ENCODE assay signal across 18 mouse cellular contexts in the genomic region with DNA sequence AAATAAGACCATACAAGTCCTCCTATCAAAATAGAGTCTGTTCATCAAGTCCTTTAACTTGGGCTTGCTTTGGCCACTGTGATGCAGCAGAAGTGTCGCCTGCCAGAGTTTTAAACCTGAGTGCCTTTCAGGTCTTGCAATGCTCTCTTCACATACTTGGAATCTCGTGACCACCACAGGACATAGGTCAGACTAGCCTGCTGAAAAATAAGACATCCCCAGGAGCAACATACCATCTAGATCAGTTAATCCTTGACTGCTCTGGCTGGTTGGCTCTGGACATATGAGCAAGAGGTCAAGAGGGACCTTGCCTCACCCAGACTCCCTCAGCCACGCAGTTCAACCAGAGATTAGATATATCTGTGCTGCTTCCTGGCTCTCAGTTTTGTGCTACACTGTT.
DNase-seq lines count a peak whose midpoint lies in the region; ATAC-seq lines count a peak whose summit lies in the region.
"Had no signal": no experiment of that assay in that cellular context is flagged by ENCODE, and none has a peak within 500 bp of the region (broad histone marks: within the 10 kb centered on the region; RNA-seq: fewer than 3 reads in every experiment).

No protein-coding gene starts in this region.

- no peak overlapping the region for H3K27ac ChIP-seq in kidney, embryonic 16.5 days (ENCODE audit: low read length)
- H3K27ac ChIP-seq: embryonic facial prominence, embryonic 10.5 days; forebrain, embryonic 13.5 days; heart, embryonic 13.5 days; hindbrain, embryonic 12.5 days had no signal

- peak; percentile 53 for DNase-seq in kidney, adult 18-20 months
- no peak for DNase-seq in kidney, postnatal 4 days
- DNase-seq in kidney, postnatal 25 days, result peak; percentile 62 to 71
- no peak for DNase-seq in heart, postnatal 36 days
- no peak for DNase-seq in urinary bladder, adult 18-20 months (ENCODE audit: low spot score in 2 of 2)
- DNase-seq: adrenal gland, postnatal 14 days; cerebellum, adult 2 months; cerebellum, postnatal 10 days; forebrain, postnatal 0 days; gastrocnemius, postnatal 14 days; heart, postnatal 4 days had no signal

- intact Hi-C loops in heart, postnatal 36 days (cut with DNase I), result loop anchor here (10.0 kb wide), 1 partner anchor 133 kb away; a partner anchor contains a TSS

- no peaks in the 10 kb centered on the region for H3K9me3 ChIP-seq in kidney, embryonic 16.5 days (ENCODE audit: low read length)
- H3K9me3 ChIP-seq: embryonic facial prominence, embryonic 10.5 days; forebrain, embryonic 13.5 days; heart, embryonic 13.5 days; hindbrain, embryonic 12.5 days had no signal

- ATAC-seq in kidney, embryonic 16.5 days (ENCODE audit: low FRiP score, low TSS enrichment), result peak; percentile 59
- no peak for ATAC-seq in cerebellum, adult (ENCODE audit: insufficient number of reproducible peaks, low FRiP score, low TSS enrichment)
- ATAC-seq: activated CD4-positive, CD25-positive, alpha-beta regulatory T cell, adult 4 months; forebrain, embryonic 13.5 days; forebrain, postnatal 0 days had no signal

- 65% methylated on average over 3 of the region's 3 CpGs for WGBS in kidney, embryonic 16.5 days

- H3K36me3 ChIP-seq in kidney, embryonic 16.5 days (ENCODE audit: insufficient read depth, low read length), result no peaks in the 10 kb centered on the region
- H3K36me3 ChIP-seq: embryonic facial prominence, embryonic 10.5 days; heart, embryonic 13.5 days; hindbrain, embryonic 12.5 days had no signal

- no peak overlapping the region for H3K9ac ChIP-seq in kidney, embryonic 16.5 days (replicated peaks; ENCODE audit: low read length)
- H3K9ac ChIP-seq: forebrain, embryonic 13.5 days; forebrain, postnatal 0 days; heart, embryonic 13.5 days; hindbrain, embryonic 12.5 days had no signal

- peaks cover 2% of the 10 kb centered on the region; the same call in 1 of the 2 replicates for H3K4me1 ChIP-seq in kidney, embryonic 16.5 days (ENCODE audit: insufficient read depth, low read length)
- H3K4me1 ChIP-seq: heart, embryonic 13.5 days had no signal

- no peak overlapping the region for H3K4me3 ChIP-seq in kidney, embryonic 16.5 days (ENCODE audit: low read length)
- H3K4me3 ChIP-seq: embryonic facial prominence, embryonic 10.5 days; forebrain, embryonic 13.5 days; heart, embryonic 13.5 days; hindbrain, embryonic 12.5 days had no signal

- no peak overlapping the region for H3K4me2 ChIP-seq in kidney, embryonic 16.5 days (replicated peaks; ENCODE audit: low read depth, low read length)
- H3K4me2 ChIP-seq: forebrain, embryonic 13.5 days; heart, embryonic 13.5 days; hindbrain, embryonic 12.5 days had no signal

- H3K27me3 ChIP-seq in kidney, embryonic 16.5 days (ENCODE audit: insufficient read depth, low read length), result peaks cover 37% of the 10 kb centered on the region; the same call in 1 of the 2 replicates

Comparison
In these comparisons a context has a peak if more than half of its experiments do, and no peak if none do; other contexts are left out.
1. DNase-seq: peak in kidney, adult 18-20 months (single experiment) and kidney, postnatal 25 days (2 of 2); none in kidney, postnatal 4 days (0 of 2), heart, postnatal 36 days (0 of 2) and urinary bladder, adult 18-20 months (0 of 2).